Mouse (Mus musculus) neural tube, embryonic 12.5 days (tissue): ENCODE results near the gene Nap1l5. TPM values are rescaled to one million over a fixed set of nuclear protein-coding genes. Genes with fewer than 3 reads are reported as not detected.

ENCODE experiments used
- ATAC-seq: fragments of 200-750 bp; cut with Nextera tagmentation; 2 replicates; pipeline ENCODE4 v1.8.0; 2017; ENCODE audit warnings: low read depth, mild to moderate bottlenecking, moderate TSS enrichment, moderate library complexity; ENCODE audit not compliant: low FRiP score
- H3K27ac ChIP-seq: fragments of 300-500 bp; sonication (generic); 2 replicates; pipeline ENCODE4 v1.5.1; 2016
- H3K27me3 ChIP-seq: fragments of 300-500 bp; sonication (generic); replicated peaks from 2 replicates; pipeline ENCODE4 v1.6.1; 2016; ENCODE audit warnings: mild to moderate bottlenecking
- H3K36me3 ChIP-seq: fragments of 300-500 bp; sonication (generic); 2 replicates; pipeline ENCODE4 v1.6.1; 2016; ENCODE audit warnings: mild to moderate bottlenecking
- H3K4me1 ChIP-seq: fragments of 300-500 bp; sonication (generic); 2 replicates; pipeline ENCODE4 v1.6.1; 2016
- H3K4me2 ChIP-seq: fragments of 300-500 bp; sonication (generic); replicated peaks from 2 replicates; pipeline ENCODE4 v1.6.1; 2016; ENCODE audit warnings: mild to moderate bottlenecking
- H3K4me3 ChIP-seq: fragments of 300-500 bp; sonication (generic); 2 replicates; pipeline ENCODE4 v1.5.1; 2016
- H3K9ac ChIP-seq: fragments of 300-500 bp; sonication (generic); 2 replicates; pipeline ENCODE4 v1.6.1; 2016; ENCODE audit warnings: mild to moderate bottlenecking
- H3K9me3 ChIP-seq: fragments of 300-500 bp; sonication (generic); 2 replicates; pipeline ENCODE4 v1.6.1; 2016; ENCODE audit warnings: mild to moderate bottlenecking
- WGBS: fragments of 180-500 bp; shearing (Covaris S2); methylation state at CpG from one replicate; pipeline ENCODE4 v1.1.7; 2016; 5-methylcytosine and 5-hydroxymethylcytosine counted together
- polyA plus RNA-seq: library from polyadenylated mRNA; unstranded; fragments of >200 nt; fragmentation: Nextera tagmentation; extraction: Ambion mirVana; gene quantifications from 2 replicates; pipeline ENCODE4 v1.2.1, GENCODE M21; 2016

Gene Nap1l5
- polyA plus RNA-seq: 67.1 and 72.7 TPM in 2 replicates

- WGBS: 53% methylated on average over 34 of the region's 34 CpGs
- H3K27me3 ChIP-seq: no peaks in the 10 kb centered on the region
- peak within 1 kb of the TSS; percentile 45 for H3K4me3 ChIP-seq
- H3K27ac ChIP-seq: peak within 1 kb of the TSS; percentile 27; the same call in 1 of the 2 replicates
- H3K9ac ChIP-seq: peak within 1 kb of the TSS; percentile 51; the same call in 1 of the 2 replicates
- peak within 1 kb of the TSS; percentile 62 for H3K4me2 ChIP-seq
- H3K9me3 ChIP-seq: peaks cover 15% of the 10 kb centered on the region
- peaks cover 7% of the 10 kb centered on the region for H3K36me3 ChIP-seq
- ATAC-seq: peak; percentile 84
- 0 out of 2 replicates have a peak, but pooled peaks cover 2% of the 10 kb centered on the region for H3K4me1 ChIP-seq
These were observed at the start of gene Nap1l5 for GRCm38 (mm10) chr6:58906852-58907261. Gene Nap1l5, minus strand, starts transcription at chr6:58907076.

DNA sequence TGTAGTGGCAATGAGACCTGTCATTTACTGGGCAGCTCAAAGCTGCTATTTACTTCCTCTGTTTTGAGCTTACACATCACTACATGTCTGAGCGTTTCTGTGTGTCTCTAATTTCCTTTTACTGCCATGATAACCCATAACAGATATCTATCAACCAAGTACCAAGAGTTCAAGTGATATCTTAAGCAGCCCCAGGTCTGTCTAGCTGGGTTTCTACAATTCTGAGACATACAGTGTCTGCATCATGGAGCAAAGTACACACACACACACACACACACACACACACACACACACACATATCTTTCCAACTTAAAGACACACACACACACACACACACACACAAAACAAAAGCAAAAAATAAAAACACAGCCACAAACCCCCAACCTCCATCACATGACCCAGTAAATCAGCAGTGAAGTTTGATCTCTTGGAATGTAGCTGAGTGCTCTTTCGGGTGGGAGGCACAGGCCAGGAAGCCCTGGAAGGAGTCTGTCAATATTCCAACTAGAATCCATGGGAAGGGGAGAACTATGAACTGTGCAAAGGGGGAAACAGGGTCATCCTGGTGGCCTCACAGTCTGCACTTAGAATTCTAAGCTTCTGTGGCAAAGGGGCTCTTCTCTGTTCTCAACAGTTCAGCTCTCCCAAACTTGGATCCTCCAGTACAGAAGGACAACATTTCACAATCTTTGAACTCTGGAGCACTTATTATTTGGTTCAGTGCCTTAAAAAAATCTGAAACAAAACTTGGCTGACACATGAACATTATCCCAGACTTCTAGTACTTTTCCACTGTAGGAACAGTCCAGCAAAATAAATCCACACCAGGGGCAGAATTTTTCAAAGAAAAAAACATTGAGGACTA lies 44.5 kb upstream of the Nap1l5 start:
- no peak overlapping the region for H3K27ac ChIP-seq
- H3K4me2 ChIP-seq: no peak overlapping the region
- no peaks in the 10 kb centered on the region for H3K36me3 ChIP-seq
- H3K9ac ChIP-seq: no peak overlapping the region
- no peak for ATAC-seq
- H3K4me3 ChIP-seq: no peak overlapping the region
- 72% methylated on average over 2 of the region's 2 CpGs for WGBS
- no peaks in the 10 kb centered on the region for H3K27me3 ChIP-seq
- H3K9me3 ChIP-seq: no peaks in the 10 kb centered on the region
- no peaks in the 10 kb centered on the region for H3K4me1 ChIP-seq

DNA sequence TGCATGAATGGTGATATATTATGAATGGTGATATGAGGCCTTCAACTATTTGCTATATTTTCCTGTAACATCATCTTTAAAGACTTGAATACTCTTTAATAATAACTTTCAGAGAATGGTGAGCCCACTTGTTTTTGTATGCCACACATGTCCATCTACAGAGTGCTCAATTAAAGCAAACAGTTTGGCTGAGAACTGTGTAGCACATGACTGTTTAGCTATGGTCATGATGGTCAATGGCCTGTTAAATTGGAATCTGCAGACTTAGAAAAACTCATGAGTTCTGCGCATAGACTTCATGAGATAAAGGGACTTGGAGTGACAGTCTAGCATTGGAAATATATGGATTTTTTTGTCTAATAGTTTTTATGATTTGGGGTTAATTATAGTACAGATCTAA lies 43.5 kb upstream of the Nap1l5 start:
- no peak for ATAC-seq
- Histone ChIP-seq H3K4me3 (no peak overlapping the region), H3K4me1 (no peaks in the 10 kb centered on the region), H3K36me3 (no peaks in the 10 kb centered on the region), H3K27me3 (no peaks in the 10 kb centered on the region), H3K9me3 (no peaks in the 10 kb centered on the region), H3K27ac (no peak overlapping the region), H3K9ac (no peak overlapping the region), H3K4me2 (no peak overlapping the region)
- 88% methylated on average over 1 of the region's 1 CpGs for WGBS

DNA sequence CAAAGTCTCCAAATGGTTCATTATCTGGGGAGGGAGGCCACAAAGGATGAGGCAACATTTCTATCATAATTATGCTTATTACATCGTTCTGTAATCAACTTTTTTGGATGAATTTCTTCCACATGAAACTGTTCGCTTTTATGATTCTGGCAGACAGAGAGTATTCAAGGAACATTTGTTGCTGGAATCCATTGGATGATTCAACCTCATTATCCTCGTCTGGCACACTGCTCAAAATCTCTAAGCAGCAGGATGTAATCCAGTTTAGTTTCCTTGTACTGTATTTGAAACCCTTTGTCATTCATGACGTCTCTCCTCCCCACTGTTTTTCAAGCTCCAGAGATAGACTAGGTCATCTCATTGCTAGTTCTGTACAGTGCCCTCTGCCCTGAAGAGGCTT lies 40.0 kb upstream of the Nap1l5 start:
- WGBS: 86% methylated on average over 4 of the region's 4 CpGs
- no peak overlapping the region for H3K27ac ChIP-seq
- H3K9ac ChIP-seq: no peak overlapping the region
- no peak for ATAC-seq
- no peaks in the 10 kb centered on the region for H3K9me3 ChIP-seq
- no peak overlapping the region for H3K4me3 ChIP-seq
- H3K4me2 ChIP-seq: no peak overlapping the region
- H3K4me1 ChIP-seq: no peaks in the 10 kb centered on the region
- H3K36me3 ChIP-seq: no peaks in the 10 kb centered on the region
- no peaks in the 10 kb centered on the region for H3K27me3 ChIP-seq

DNA sequence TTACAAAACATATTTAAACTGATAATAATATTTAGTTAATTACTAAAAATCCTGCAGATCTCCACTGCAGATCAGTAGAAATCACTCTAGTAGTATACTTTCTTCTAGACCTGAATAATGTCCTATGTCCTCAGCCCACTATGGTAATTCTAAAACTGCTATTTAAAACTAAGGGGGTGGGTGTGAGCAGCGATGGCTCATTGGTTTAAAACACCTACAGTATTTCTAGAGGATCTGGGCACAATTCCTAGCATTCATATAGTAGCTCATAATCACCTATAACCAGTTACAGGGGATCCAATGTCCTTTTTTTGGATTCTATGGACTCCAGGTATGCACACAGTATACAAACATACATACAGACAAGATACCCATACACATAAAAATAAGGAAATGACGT lies 39.4 kb upstream of the Nap1l5 start:
- H3K4me3 ChIP-seq: no peak overlapping the region
- H3K27ac ChIP-seq: no peak overlapping the region
- no peak overlapping the region for H3K9ac ChIP-seq
- no peak for ATAC-seq
- H3K4me2 ChIP-seq: no peak overlapping the region
- no peaks in the 10 kb centered on the region for H3K27me3 ChIP-seq
- H3K4me1 ChIP-seq: no peaks in the 10 kb centered on the region
- WGBS: 73% methylated on average over 2 of the region's 2 CpGs
- no peaks in the 10 kb centered on the region for H3K9me3 ChIP-seq
- no peaks in the 10 kb centered on the region for H3K36me3 ChIP-seq

DNA sequence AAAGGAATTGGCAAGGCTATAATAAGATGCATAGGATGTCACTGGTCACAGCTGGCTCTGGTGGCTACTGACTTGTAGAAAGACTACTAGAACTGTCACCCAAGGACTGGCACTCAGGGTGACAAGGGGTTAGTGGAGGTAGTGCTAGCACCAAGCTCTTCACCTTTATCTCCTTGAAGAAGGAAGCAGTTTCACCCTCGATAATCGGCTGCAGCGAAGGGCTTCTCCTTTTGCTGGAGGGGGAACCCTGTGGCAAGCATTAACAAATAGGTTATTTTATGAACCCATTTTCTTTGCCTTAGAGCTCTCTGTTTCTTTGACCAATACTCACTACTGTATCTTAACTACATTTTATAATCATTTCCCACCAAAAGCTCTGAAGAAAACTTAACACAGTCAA lies 37.1 kb upstream of the Nap1l5 start:
- Histone ChIP-seq H3K36me3 (no peaks in the 10 kb centered on the region), H3K9me3 (no peaks in the 10 kb centered on the region), H3K4me3 (no peak overlapping the region), H3K9ac (no peak overlapping the region), H3K4me1 (no peaks in the 10 kb centered on the region), H3K4me2 (no peak overlapping the region), H3K27me3 (no peaks in the 10 kb centered on the region), H3K27ac (no peak overlapping the region)
- no peak for ATAC-seq
- 92% methylated on average over 3 of the region's 3 CpGs for WGBS

DNA sequence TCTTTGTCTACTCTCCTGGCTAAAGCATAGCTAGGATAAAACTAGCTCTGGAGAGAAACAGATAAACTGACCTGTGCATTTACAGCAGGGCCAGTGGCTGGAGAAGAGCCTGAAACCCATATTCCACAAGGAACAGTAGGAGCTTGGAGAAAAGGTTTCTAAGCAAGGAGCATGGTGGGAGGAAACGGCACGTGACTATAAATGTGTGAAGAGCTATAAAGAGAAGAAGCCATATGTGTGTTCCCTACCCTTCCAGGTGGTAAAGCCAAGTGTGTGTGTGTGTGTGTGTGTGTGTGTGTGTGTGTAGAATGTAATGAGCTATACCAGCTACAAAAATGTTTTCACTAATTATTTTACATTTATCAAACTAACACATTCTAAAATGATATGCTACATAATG lies 35.4 kb upstream of the Nap1l5 start:
- Histone ChIP-seq H3K4me1 (no peaks in the 10 kb centered on the region), H3K9ac (no peak overlapping the region), H3K4me2 (no peak overlapping the region), H3K36me3 (no peaks in the 10 kb centered on the region), H3K9me3 (no peaks in the 10 kb centered on the region), H3K4me3 (no peak overlapping the region), H3K27ac (no peak overlapping the region), H3K27me3 (no peaks in the 10 kb centered on the region)
- 90% methylated on average over 2 of the region's 2 CpGs for WGBS
- no peak for ATAC-seq

GRCm38 (mm10) chr6:58937726-58938125 lies 30.9 kb upstream of the Nap1l5 start:
- Histone ChIP-seq H3K9ac (no peak overlapping the region), H3K27me3 (no peaks in the 10 kb centered on the region), H3K27ac (no peak overlapping the region), H3K4me2 (no peak overlapping the region), H3K4me3 (no peak overlapping the region), H3K36me3 (no peaks in the 10 kb centered on the region), H3K9me3 (no peaks in the 10 kb centered on the region), H3K4me1 (peaks cover 10% of the 10 kb centered on the region)
- ATAC-seq: no peak

GRCm38 (mm10) chr6:58934144-58934543 lies 27.3 kb upstream of the Nap1l5 start:
- no peak; the same call in 1 of the 2 replicates for ATAC-seq

DNA sequence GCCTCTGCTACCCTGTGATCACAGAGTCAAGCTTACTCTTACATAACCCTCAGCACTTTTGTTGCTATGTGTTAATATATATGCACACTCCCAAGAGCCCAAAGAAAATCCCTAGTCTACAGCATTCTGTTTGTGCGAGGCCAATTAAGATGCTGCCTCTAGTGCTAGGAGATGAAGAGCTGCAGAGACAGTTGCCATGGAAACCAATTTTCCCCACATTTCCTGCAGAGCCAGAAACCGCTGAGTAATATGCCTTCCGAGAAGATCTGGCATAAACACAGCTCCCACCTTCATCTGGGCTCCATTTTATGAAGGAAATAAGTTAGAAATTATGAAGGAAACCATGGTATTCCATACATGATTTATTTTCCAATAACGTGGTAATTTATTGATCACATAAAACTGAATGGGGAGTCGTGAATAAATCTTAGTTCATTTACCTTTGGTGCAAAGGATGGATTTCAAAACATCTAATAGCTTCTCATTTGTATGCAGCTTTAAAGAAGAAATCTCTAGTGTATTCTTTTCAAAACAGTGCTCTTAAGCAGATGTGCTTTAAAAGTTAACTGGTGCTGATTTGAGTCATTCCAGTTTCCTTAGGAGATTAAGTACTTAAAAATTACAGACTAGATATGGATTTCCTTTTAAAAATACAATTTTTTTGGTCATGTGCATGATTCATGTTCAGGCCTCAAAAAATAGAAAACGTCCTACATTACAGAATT lies 26.5 kb upstream of the Nap1l5 start:
- Histone ChIP-seq H3K4me2 (no peak overlapping the region), H3K36me3 (no peaks in the 10 kb centered on the region), H3K9me3 (no peaks in the 10 kb centered on the region), H3K9ac (no peak overlapping the region), H3K27me3 (no peaks in the 10 kb centered on the region), H3K4me3 (no peak overlapping the region), H3K4me1 (peaks cover 14% of the 10 kb centered on the region), H3K27ac (no peak overlapping the region)
- WGBS: 32% methylated on average over 6 of the region's 6 CpGs
- ATAC-seq: peak; percentile 90

More at GRCm38 (mm10) chr6:58934144-58934543, 27.3 kb upstream of the Nap1l5 start:
- WGBS: 43% methylated on average over 4 of the region's 4 CpGs
- no peak overlapping the region for H3K4me2 ChIP-seq
- no peaks in the 10 kb centered on the region for H3K9me3 ChIP-seq
- H3K4me1 ChIP-seq: peaks cover 14% of the 10 kb centered on the region
- H3K4me3 ChIP-seq: no peak overlapping the region
- H3K9ac ChIP-seq: no peak overlapping the region
- H3K27ac ChIP-seq: no peak overlapping the region
- H3K27me3 ChIP-seq: no peaks in the 10 kb centered on the region
- no peaks in the 10 kb centered on the region for H3K36me3 ChIP-seq

DNA sequence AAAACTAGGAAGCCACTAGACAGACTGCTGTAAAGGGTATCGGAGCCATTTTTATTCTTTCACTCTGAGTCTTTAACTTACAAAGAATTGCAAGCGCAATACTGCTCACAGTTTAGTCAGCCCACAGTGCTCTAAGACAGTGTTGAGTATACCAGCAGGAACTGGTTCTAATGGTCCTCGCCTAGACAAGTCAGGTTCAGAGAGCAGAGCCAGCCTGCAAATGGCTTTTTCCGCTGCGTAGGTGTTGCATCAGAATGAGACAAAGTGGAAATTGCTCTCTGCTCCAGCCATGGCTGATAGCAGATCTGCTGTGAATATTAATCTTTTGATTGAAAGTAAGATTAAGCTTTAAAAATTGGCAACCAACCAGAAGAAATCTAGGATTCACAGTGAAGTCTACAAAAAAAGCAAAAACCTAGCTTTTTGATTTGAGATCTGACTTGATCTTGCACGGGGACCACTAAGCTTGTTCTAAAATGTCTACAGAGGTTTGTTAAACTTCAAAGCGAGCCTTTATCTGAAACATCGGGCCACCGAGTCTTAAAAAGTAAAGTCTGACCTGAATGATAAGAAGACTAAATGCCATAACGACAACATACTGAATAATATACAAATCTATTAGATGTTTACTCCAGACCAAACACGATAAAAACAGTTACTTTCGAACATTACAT lies 25.8 kb upstream of the Nap1l5 start:
- no peak overlapping the region; the same call in 1 of the 2 replicates for H3K27ac ChIP-seq
- peaks cover 14% of the 10 kb centered on the region for H3K4me1 ChIP-seq
- no peak overlapping the region for H3K4me3 ChIP-seq
- ATAC-seq: peak; percentile 65
- WGBS: 76% methylated on average over 12 of the region's 12 CpGs
- no peak overlapping the region for H3K9ac ChIP-seq
- H3K4me2 ChIP-seq: no peak overlapping the region
- no peaks in the 10 kb centered on the region for H3K36me3 ChIP-seq
- H3K27me3 ChIP-seq: no peaks in the 10 kb centered on the region
- no peaks in the 10 kb centered on the region for H3K9me3 ChIP-seq

DNA sequence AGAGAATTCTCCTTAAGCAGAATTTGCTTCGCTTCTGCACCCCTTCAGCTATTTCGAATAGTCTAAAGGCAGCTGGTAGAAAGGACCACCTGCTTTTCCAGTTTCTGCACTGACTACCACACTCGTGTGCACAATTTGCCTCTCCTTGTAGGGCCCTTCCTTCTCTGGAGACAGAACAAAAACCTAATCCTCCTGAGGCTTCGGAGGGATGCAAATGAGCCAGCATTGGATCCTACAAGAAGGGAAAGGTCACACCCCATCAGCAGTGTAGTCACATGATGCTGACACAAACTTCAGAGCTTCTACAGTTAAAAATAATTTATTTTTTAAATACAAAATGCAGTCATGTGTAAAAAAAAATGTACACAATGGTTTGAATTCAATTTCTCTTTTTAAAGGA lies 24.3 kb upstream of the Nap1l5 start:
- no peak overlapping the region for H3K27ac ChIP-seq

More for the DNA sequence above, 24.3 kb upstream of the Nap1l5 start:
- Histone ChIP-seq H3K4me2 (no peak overlapping the region), H3K4me1 (peaks cover 14% of the 10 kb centered on the region), H3K27me3 (no peaks in the 10 kb centered on the region), H3K36me3 (no peaks in the 10 kb centered on the region), H3K4me3 (no peak overlapping the region), H3K9ac (no peak overlapping the region), H3K9me3 (no peaks in the 10 kb centered on the region)
- WGBS: 78% methylated on average over 4 of the region's 4 CpGs
- ATAC-seq: no peak
